Mouse (Mus musculus) spleen, adult 2 months (tissue): ENCODE measurements around the gene Rac2. TPM values are rescaled to one million over a fixed set of nuclear protein-coding genes. Genes with fewer than 3 reads are reported as not detected.
A peak's percentile ranks its signal among the peaks of the same experiment; 100 is the strongest.

Experiments
- DNase-seq, 2 experiments: peaks; one replicate each; pipeline versions ENCODE4 v3.0.0 to v3.0.0-alpha.2; 2012 to 2021; ENCODE audit warnings: low spot score in 2 of 2, low read depth in 1 of 2
- H3K27ac ChIP-seq: fragments of 200-500 bp; 2 replicates; pipeline ENCODE4 v1.5.1; 2012; ENCODE audit warnings: low read length, inconsistent platforms; ENCODE audit not compliant: insufficient read depth
- H3K27me3 ChIP-seq: fragments of 200-500 bp; 2 replicates; pipeline ENCODE4 v1.6.1; 2012; ENCODE audit warnings: mild to moderate bottlenecking, moderate library complexity, low read length, inconsistent platforms; ENCODE audit not compliant: control insufficient read depth, insufficient read depth
- H3K36me3 ChIP-seq: fragments of 200-500 bp; 2 replicates; pipeline ENCODE4 v1.6.1; 2012; ENCODE audit warnings: mild to moderate bottlenecking, low read length, inconsistent platforms; ENCODE audit not compliant: control insufficient read depth, insufficient read depth
- H3K4me1 ChIP-seq: fragments of 200-500 bp; 2 replicates; pipeline ENCODE4 v1.6.1; 2011; ENCODE audit warnings: inconsistent platforms; ENCODE audit not compliant: control insufficient read depth, insufficient read depth, insufficient read length
- H3K4me3 ChIP-seq: fragments of 200-500 bp; 2 replicates; pipeline ENCODE4 v1.5.1; 2011; ENCODE audit warnings: mild to moderate bottlenecking, inconsistent platforms; ENCODE audit not compliant: insufficient read depth, insufficient read length; ENCODE audit errors: extremely low read depth
- CTCF ChIP-seq: fragments of 200-500 bp; IDR thresholded peaks from 2 replicates; pipeline ENCODE4 v1.5.1; 2011; ENCODE audit warnings: mild to moderate bottlenecking, inconsistent platforms; ENCODE audit not compliant: insufficient read depth, insufficient read length, insufficient replicate concordance; ENCODE audit errors: extremely low read depth
- POLR2A ChIP-seq: fragments of 200-500 bp; IDR thresholded peaks from 2 replicates; pipeline ENCODE4 v1.6.1; 2011; ENCODE audit warnings: low read depth, low read length, inconsistent platforms
- WGBS: fragments of 180-500 bp; shearing (Covaris S2); methylation state at CpG from one replicate; pipeline ENCODE4 v1.1.7; 2018; 5-methylcytosine and 5-hydroxymethylcytosine counted together
- polyA plus RNA-seq: library from polyadenylated mRNA; depleted of rRNA; stranded (reverse); fragments of >200 nt; gene quantifications from 2 replicates; pipeline ENCODE4 v1.2.3, GENCODE M21; 2012

The Rac2 gene
- polyA plus RNA-seq, 1 experiment, result 2,027 TPM

DNA sequence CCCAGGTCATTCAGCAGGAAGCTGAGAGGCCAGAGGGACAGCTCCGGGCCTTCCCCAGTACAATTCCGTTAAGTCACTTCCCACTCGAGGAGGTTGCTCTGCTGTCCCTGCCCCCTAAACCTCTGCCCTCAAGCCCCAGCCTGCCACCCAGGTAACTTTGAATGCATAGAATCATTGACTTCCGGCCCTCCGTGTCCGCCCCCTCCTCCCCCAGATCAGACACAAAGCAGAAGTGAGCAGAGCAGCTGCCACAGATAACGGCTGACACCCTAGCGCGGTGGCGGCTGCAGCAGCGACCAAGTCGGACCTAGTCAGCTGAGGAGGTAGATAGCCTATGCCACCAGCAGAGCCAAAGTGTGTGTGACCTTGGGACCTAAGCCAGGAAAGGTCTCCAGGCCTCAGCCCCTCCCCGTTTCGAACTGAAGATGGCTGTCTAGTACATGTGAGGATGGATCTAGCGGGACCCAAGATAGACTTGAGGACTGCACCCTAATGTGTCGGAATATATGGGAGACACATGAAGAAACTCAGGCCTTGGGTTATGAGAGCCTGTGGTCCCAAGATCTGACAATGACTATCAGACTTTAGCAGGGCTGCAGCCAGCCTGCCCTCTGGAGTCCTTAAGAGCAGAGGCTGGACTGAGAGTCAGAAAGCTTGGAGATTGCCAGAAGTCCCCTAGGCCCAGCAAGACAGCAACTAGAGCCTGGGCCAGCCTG, 871 bp downstream of the Rac2 start:
- Histone ChIP-seq H3K36me3 (peaks cover 37% of the 10 kb centered on the region), H3K4me1 (peaks cover 56% of the 10 kb centered on the region), H3K27ac (peak overlapping the region; percentile 97), H3K27me3 (no peaks in the 10 kb centered on the region), H3K4me3 (peak overlapping the region; percentile 96)
- TF ChIP-seq CTCF (no peak), POLR2A (peak; percentile 99)
- WGBS, result 3% methylated on average over 16 of the region's 16 CpGs
- DNase-seq, result peak; percentile 65 to 88

- Histone ChIP-seq H3K36me3 (peaks cover 46% of the 10 kb centered on the region), H3K27me3 (no peaks in the 10 kb centered on the region), H3K4me3 (no peak overlapping the region), H3K4me1 (peaks cover 52% of the 10 kb centered on the region), H3K27ac (peak overlapping the region; percentile 2; the same call in 1 of the 2 replicates)
- 71% methylated on average over 5 of the region's 5 CpGs for WGBS
- DNase-seq, result no peak
- TF ChIP-seq CTCF (no peak), POLR2A (no peak)
Observed at GRCm38 (mm10) chr15:78570170-78570569, 2.4 kb downstream of the Rac2 start.

GRCm38 (mm10) chr15:78567608-78568120, 4.9 kb downstream of the Rac2 start:
- peak overlapping the region; percentile 28 for H3K27ac ChIP-seq
- H3K4me3 ChIP-seq, result no peak overlapping the region
- WGBS, result 72% methylated on average over 9 of the region's 9 CpGs
- H3K4me1 ChIP-seq, result peaks cover 57% of the 10 kb centered on the region; the same call in 1 of the 2 replicates
- H3K36me3 ChIP-seq, result peaks cover 57% of the 10 kb centered on the region
- TF ChIP-seq POLR2A (no peak), CTCF (no peak)
- H3K27me3 ChIP-seq, result no peaks in the 10 kb centered on the region
- no peak for DNase-seq

DNA sequence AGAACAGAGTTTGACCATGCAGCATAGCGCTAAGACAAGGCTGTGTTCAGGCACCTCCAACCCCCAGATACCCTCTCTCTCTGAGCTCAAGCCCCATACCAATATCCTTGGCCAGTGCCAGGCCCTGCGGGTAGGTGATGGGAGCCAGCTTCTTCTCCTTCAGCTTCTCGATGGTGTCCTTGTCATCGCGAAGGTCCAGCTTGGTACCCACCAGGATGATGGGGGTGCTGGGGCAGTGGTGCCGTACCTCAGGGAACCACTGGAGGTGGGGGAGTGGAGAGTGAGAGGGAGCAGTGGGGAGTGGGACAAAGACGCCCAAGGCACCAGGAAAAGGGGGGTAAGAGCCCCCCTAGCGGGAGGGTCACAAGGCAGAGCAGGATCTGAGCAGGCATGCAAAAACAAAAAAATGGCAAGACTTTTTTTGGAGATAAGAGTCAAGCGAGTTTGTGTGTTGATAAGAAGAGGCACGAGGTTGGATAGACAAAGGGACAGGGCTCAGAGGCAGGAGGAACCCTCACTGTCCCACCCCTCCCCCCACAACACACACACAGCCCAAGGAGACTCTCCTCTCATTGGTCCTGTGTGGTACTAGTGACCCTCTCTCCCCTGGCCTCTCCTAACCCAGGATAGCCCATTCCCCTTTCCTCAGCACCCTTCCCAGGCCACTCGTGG, 7.7 kb downstream of the Rac2 start:
- 71% methylated on average over 11 of the region's 11 CpGs for WGBS
- DNase-seq, result no peak
- TF ChIP-seq POLR2A (no peak), CTCF (no peak)
- H3K36me3 ChIP-seq, result peaks cover 64% of the 10 kb centered on the region
- peaks cover 50% of the 10 kb centered on the region; the same call in 1 of the 2 replicates for H3K4me1 ChIP-seq
- peak overlapping the region; percentile 95 for H3K27ac ChIP-seq
- H3K4me3 ChIP-seq, result no peak overlapping the region
- no peaks in the 10 kb centered on the region for H3K27me3 ChIP-seq

GRCm38 (mm10) chr15:78563937-78564336, 8.6 kb downstream of the Rac2 start:
- peak; percentile 70 to 86 for DNase-seq
- 8% methylated on average over 5 of the region's 5 CpGs for WGBS
- Histone ChIP-seq H3K4me1 (peaks cover 52% of the 10 kb centered on the region; the same call in 1 of the 2 replicates), H3K27me3 (no peaks in the 10 kb centered on the region), H3K36me3 (peaks cover 55% of the 10 kb centered on the region), H3K27ac (peak overlapping the region; percentile 95), H3K4me3 (peak overlapping the region; percentile 23; the same call in 1 of the 2 replicates)
- TF ChIP-seq CTCF (no peak), POLR2A (no peak)

DNA sequence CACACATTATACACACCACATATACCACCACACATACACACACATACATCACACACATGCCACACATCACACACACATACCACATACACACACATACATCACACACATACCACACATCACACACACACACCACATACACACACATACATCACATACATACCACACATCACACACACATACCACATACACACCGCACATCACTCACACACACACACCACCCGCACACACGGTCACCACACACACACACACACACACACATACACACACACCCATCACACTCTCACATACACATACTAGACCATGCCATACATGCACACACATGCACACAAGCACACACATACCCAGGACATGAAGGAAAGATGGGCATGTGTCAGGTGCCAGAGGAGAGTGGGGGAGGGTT, 9.2 kb downstream of the Rac2 start:
- H3K36me3 ChIP-seq, result peaks cover 51% of the 10 kb centered on the region
- H3K27ac ChIP-seq, result peak overlapping the region; percentile 95; the same call in 1 of the 2 replicates
- no peak for DNase-seq
- 83% methylated on average over 3 of the region's 3 CpGs for WGBS
- TF ChIP-seq CTCF (no peak), POLR2A (no peak)
- H3K27me3 ChIP-seq, result no peaks in the 10 kb centered on the region
- peaks cover 53% of the 10 kb centered on the region; the same call in 1 of the 2 replicates for H3K4me1 ChIP-seq
- no peak overlapping the region for H3K4me3 ChIP-seq
